Mouse (Mus musculus): Measurements from ENCODE around the gene Gm20888. TPM values are rescaled to one million over a fixed set of nuclear protein-coding genes. Genes with fewer than 3 reads are reported as not detected.
"Not testable (repeated sequence)": the region's sequence is repeated elsewhere in the genome, so short reads cannot be mapped to it uniquely, and the experiment has no call there.

Gm20888 gene
- not detected for total RNA-seq (2021)
- long read RNA-seq, experiment 1, result 0 reads
- long read RNA-seq, experiment 2, result 0 reads

- not testable (repeated sequence) for DNase-seq (ENCODE audit: low spot score in 2 of 2)
These were observed at the start of gene Gm20888 for GRCm38 (mm10) chrY:70441582-70441981. Gm20888 (plus strand) TSS chrY:70441882.

Other genes with a start within 250 kb of the Gm20888 start
- gene Gm21118, start 168.2 kb upstream of the Gm20888 start, total RNA-seq (2021), result not detected
- not detected for gene Gm29423, start 138.6 kb upstream of the Gm20888 start, total RNA-seq (2021)
- not detected for gene Gm29644, start 138.5 kb upstream of the Gm20888 start, total RNA-seq (2021)